Mouse (Mus musculus): Measurements from ENCODE around the gene 3110001I22Rik. TPM values are rescaled to one million over a fixed set of nuclear protein-coding genes. Genes with fewer than 3 reads are reported as not detected.
"Not testable (repeated sequence)": the region's sequence is repeated elsewhere in the genome, so short reads cannot be mapped to it uniquely, and the experiment has no call there.

The 3110001I22Rik gene
- 13.5 and 18.8 TPM in 2 replicates for total RNA-seq (2017)

DNA sequence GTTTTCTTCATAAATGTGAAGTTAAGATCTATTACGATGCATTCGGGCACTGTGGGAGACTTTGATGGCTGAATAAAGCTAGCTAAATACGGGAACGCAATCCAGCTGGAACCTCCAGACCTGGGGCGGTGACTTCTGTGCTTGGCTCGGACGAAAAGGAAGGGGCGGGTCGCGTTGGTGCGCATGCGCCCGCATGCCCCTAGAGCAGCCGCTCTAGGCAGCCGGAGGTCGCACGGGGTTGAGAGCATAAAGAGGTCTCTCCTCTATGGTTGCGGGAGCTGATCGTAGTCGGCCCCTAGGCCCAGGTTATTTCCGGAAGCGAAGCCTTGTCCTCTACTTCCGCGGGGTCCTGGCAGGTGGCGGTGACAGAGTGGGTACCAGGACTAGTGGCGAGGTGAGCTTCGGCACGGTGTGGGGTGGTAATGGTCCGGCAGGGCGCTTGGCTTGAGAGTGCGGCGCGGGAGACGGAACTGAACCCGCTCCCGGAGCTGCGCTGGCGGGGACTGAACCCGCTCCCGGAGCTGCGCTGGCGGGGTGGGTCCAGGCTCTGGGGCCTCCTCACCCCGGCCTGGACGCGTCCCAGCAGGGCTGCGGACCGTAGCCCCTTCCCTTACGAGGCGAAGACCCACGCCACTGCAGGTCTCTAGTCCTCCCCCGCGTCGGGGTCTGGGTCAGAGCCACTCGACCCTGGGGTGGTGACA lies at the start of gene 3110001I22Rik, which contains the start of gene Bfar:
TSS of gene 3110001I22Rik (plus strand) at position 245 of the 701 bp plus-strand sequence.
TSS of gene Bfar (plus strand) at position 174 of the 701 bp plus-strand sequence.
- peak; percentile 73 to 74 for ATAC-seq (replicated peaks in 1 of 2; ENCODE audit: insufficient read depth in 1 of 2, low FRiP score in 2 of 2, low TSS enrichment in 1 of 2, low read depth in 1 of 2, poor library complexity in 2 of 2, severe bottlenecking in 2 of 2)

DNA sequence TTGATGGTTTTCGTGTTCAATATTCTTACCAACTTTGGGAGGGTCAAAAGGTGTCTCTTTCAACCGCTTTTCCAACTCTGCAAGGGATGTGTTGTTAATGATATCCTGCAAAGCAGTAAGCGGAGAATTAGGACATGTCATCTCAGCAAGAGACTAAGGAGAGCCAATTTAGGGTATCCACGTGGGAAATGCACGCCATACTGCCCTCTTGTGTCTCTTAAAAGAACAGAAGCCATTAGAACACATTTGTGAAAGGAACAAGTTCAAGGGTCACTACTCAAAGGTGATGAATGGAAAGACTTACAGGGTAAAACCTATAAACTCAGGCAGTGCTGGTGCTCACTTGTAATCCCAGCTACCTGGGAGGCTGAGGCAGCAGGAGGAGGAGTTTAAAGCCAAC lies 43.4 kb upstream of the 3110001I22Rik start:
- no peak for ATAC-seq (replicated peaks in 1 of 2; ENCODE audit: insufficient read depth in 1 of 2, low FRiP score in 2 of 2, low TSS enrichment in 1 of 2, low read depth in 1 of 2, poor library complexity in 2 of 2, severe bottlenecking in 2 of 2)

DNA sequence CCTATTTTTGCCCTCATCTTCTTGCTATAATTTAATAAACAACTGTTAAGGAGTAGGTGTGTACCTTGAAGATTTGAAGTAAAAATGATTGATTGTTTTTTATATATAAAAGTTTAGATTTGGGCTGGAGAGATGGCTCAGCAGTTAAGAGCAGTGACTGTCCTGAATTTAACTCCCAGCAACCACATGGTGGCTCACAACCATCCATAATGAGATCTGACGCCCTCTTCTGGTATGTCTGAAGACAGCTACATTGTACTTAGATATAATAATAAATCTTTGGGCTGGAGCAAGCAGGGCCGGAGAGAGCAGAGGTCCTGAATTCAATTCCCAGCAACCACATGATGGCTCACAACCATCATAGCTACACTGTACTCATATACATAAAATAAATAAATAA lies 33.5 kb upstream of the 3110001I22Rik start:
- ATAC-seq (replicated peaks in 1 of 2; ENCODE audit: insufficient read depth in 1 of 2, low FRiP score in 2 of 2, low TSS enrichment in 1 of 2, low read depth in 1 of 2, poor library complexity in 2 of 2, severe bottlenecking in 2 of 2): not testable (repeated sequence)

DNA sequence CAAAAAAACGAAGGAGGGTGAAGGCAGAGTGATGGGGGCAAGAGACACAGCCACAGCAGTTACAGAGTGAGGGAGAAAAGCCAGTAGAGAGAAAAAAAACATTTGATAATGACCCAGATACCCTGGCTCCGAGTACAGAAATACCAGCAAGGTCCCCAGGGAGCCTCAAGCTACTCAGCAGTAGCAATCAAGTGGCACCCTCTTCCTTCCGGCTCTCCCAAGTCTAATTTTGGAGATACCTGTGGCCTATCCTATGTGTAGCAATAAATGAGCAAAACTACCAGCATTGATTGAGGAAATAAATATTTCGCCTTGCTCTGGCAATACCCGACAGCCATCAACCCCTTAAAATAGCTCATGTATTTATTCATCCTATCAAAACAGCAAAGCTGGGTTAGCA lies 32.2 kb upstream of the 3110001I22Rik start:
- no peak for ATAC-seq (replicated peaks in 1 of 2; ENCODE audit: insufficient read depth in 1 of 2, low FRiP score in 2 of 2, low TSS enrichment in 1 of 2, low read depth in 1 of 2, poor library complexity in 2 of 2, severe bottlenecking in 2 of 2)

DNA sequence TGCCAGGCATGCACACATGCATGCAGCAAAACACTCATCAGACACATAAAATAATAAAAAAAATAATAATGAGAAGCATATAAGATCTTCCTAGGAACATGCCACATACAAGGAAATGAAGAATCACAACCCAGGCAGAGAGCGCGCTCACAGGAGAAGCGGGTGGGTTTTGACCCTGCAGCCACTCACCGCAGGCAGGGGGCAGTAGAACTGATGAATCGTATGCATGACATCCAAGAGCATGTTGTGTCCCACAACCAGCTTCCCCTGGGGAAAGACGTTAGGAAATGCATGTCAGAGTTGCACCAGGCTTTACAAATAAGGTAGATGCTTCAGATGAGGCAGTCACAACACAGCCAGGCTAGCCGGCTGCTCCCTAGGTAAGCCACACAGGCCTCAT lies 31.7 kb upstream of the 3110001I22Rik start:
- ATAC-seq (replicated peaks in 1 of 2; ENCODE audit: insufficient read depth in 1 of 2, low FRiP score in 2 of 2, low TSS enrichment in 1 of 2, low read depth in 1 of 2, poor library complexity in 2 of 2, severe bottlenecking in 2 of 2): no peak

DNA sequence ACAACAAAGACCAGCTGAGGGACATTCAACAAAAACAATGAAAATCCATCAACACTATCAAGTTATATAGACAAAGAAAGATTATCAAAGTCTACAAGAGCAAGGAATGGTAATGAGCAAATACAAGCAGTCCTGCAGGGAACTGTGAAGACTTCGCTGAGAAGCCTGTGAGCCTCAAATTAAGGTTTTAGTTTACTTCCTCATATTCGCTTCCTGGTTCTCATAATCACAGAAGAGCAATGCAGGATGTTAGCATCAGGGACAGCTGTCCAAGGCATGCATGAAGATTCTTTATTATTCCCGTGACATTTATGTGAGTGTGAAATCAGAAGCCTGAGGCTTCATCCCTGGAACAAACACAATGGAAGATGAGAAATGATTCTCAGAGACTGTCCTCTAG lies 27.3 kb upstream of the 3110001I22Rik start:
- peak in 1 of 2 experiments; percentile 42; a peak in 1 of 4 replicates for ATAC-seq (replicated peaks in 1 of 2; ENCODE audit: insufficient read depth in 1 of 2, low FRiP score in 2 of 2, low TSS enrichment in 1 of 2, low read depth in 1 of 2, poor library complexity in 2 of 2, severe bottlenecking in 2 of 2)

DNA sequence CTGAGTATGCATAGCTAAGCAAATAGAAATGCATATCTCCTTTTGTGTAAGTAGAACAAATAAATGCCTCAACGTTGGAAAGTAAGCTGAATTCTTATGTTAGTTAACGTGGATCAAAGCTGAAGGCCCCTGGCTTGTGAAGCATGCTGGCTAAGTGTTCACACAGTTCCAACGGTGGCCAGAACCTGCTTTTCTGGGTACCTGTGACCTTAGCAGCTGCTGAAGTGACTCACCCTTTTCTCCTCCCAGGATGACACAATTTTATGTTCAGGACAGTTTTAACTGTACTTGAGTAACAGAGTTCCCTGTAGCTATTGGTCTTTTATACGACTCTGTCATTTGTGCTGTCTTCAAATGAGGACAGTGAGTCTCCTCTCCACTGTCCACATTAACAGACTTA lies 25.8 kb upstream of the 3110001I22Rik start:
- ATAC-seq (replicated peaks in 1 of 2; ENCODE audit: insufficient read depth in 1 of 2, low FRiP score in 2 of 2, low TSS enrichment in 1 of 2, low read depth in 1 of 2, poor library complexity in 2 of 2, severe bottlenecking in 2 of 2): no peak

DNA sequence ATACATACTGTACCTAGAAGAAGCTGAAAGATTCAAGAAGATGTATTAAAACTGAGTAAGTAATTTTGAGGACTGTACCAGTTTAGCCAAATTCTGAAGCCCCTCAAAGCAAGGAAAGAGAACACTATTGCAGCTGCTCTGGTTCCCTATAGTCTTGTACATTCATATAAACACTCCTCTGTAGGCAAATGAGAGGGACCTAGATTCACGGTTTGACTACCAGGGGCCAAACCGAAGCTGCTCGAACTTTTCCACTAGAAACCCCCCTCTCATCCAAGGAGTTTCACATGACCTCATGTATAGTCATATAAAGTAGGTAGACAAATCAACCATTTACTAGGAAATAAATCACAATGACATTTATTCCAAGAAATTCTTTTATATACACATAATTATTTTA lies 12.8 kb upstream of the 3110001I22Rik start:
- ATAC-seq (replicated peaks in 1 of 2; ENCODE audit: insufficient read depth in 1 of 2, low FRiP score in 2 of 2, low TSS enrichment in 1 of 2, low read depth in 1 of 2, poor library complexity in 2 of 2, severe bottlenecking in 2 of 2): no peak

DNA sequence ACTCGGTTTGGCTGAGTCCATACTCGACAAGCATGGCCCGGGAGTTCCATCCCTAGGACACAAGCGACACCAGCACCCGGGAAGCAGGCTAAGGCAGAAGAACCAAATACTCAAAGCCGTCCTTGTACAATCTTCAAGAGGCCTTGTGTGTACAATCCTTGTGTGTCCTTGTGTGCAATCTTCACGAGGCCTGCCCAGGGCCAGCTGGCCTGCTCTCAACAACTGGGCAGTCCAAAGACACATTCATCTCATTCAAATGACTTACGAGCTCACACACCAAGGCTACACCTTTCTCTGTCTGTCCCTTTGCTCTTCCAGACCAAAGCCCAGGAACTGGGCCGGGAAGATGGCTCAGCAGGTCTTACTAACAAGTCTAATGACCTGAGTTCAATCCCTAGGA lies 11.0 kb upstream of the 3110001I22Rik start:
- no peak for ATAC-seq (replicated peaks in 1 of 2; ENCODE audit: insufficient read depth in 1 of 2, low FRiP score in 2 of 2, low TSS enrichment in 1 of 2, low read depth in 1 of 2, poor library complexity in 2 of 2, severe bottlenecking in 2 of 2)

DNA sequence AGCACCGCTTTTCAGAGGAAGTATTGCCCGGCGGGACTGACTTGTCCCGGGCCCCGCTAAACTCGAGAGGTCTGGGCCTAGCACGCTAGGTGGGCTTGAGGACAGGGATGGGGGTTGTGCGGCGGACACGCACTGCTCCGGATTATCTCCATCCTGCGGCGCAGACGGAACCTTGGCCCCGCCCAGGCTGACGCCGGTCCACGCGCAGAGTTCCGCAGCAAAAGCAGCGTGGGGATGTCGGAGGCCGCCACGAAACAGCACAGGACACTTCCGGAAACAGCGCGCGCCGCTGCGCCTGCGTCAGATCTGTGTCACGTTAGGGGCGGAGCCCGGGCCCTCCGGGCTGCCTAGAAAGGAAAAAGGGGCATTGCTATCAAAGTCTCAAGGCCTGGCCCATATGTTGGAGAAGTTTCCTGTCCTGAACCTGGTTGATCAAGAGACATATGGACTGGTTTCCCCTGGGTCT lies 3.8 kb upstream of the 3110001I22Rik start, which contains the start of gene Parn:
TSS of gene Parn (minus strand) at position 293 of the 466 bp plus-strand sequence.
- peak; percentile 78 to 80 for ATAC-seq (replicated peaks in 1 of 2; ENCODE audit: insufficient read depth in 1 of 2, low FRiP score in 2 of 2, low TSS enrichment in 1 of 2, low read depth in 1 of 2, poor library complexity in 2 of 2, severe bottlenecking in 2 of 2)

DNA sequence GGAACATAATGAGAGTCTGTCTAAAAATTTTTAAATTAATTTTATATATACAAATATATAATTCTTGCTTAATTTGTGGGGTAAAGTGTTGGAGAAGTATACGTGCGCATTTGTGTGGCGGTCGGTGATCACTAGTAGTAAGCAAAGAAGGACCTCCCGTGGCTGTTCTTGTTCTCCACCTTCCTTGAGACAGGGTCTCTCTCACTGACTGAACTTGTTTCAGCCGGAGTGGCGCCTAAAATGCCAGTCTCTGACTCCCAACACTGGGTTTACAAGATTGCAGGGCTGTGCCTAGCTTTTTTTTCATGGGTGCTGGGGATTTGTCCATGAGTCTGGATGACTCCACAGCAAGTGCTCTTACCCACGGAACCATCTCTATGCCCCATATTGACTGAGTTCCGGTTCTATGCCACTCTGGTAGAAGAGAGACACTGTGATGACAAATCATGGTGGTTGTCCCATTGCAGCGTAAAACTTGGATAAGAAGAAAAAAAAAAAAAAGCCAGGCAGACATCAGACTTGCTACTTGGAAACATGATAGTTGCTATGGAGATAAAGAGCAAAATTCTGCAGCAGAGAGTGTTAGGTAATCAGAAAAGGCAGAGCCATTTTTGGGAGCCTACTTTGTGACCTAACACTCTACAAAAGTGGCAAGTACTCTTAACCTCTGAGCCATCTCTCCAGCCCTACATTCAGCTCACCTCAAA lies 3.2 kb upstream of the 3110001I22Rik start:
- no peak for ATAC-seq (replicated peaks in 1 of 2; ENCODE audit: insufficient read depth in 1 of 2, low FRiP score in 2 of 2, low TSS enrichment in 1 of 2, low read depth in 1 of 2, poor library complexity in 2 of 2, severe bottlenecking in 2 of 2)

DNA sequence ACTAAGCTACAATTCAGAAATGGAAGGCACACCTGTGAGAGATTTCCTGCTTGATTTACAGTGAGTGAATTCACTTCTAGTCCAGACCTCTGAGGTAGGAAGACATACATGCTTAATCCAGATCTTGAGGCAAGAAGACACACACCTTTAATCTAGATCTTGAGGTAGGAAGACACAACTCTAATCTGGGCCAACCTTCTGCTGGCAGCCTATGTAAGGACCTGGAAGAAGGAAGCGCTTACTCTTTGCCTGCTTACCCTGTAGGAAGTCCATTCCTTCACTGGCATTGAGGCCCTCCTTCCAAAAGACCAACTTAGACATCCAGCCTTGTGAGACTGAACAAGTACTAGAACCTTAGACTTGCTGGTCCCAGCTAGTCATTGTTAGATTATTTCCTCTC lies 2.4 kb upstream of the 3110001I22Rik start:
- no peak for ATAC-seq (replicated peaks in 1 of 2; ENCODE audit: insufficient read depth in 1 of 2, low FRiP score in 2 of 2, low TSS enrichment in 1 of 2, low read depth in 1 of 2, poor library complexity in 2 of 2, severe bottlenecking in 2 of 2)

DNA sequence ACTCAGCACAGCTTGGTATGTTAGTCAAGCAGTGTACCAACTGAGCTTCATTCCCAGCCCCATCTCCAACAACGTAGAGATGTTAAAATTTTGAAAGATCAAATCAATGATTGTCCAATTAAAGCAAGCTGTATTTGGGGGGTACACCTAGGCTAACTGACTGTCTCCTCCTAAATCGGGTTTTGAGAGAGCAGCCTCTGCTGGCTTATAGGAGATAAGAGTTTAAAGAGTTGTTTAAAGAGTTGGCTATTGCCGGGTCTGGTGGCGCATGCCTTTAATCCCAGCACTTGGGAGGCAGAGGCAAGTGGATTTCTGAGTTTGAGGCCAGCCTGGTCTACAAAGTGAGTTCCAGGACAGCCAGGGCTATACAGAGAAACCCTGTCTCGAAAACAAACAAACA lies 833 bp upstream of the 3110001I22Rik start:
- ATAC-seq (replicated peaks in 1 of 2; ENCODE audit: insufficient read depth in 1 of 2, low FRiP score in 2 of 2, low TSS enrichment in 1 of 2, low read depth in 1 of 2, poor library complexity in 2 of 2, severe bottlenecking in 2 of 2): not testable (repeated sequence)

DNA sequence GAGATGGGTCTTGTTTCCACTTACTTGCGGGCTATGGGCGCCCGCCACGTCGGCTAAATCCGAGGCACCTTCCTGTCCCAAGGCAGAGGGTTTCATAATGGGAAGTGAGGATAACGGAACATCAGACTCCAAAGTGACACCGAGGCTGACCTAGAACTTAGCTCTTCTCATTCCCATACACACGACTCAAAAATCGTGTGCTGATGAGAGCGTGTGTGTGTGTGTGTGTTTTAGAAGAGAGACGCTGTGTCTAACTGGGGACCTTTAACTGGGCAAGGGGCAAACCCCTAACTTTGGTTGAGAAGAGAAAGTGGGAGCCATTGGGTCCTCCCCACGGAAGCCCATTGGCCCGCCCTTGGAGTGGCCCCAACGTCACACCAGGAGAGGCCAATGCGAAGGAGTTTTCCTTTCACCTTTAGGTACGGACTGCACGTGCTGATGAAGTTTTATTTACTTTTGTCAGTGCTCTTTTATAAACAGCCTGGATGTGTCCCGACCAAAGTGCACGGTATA lies 713 bp downstream of the 3110001I22Rik start:
- ATAC-seq (replicated peaks in 1 of 2; ENCODE audit: insufficient read depth in 1 of 2, low FRiP score in 2 of 2, low TSS enrichment in 1 of 2, low read depth in 1 of 2, poor library complexity in 2 of 2, severe bottlenecking in 2 of 2): peak; percentile 75 to 77

DNA sequence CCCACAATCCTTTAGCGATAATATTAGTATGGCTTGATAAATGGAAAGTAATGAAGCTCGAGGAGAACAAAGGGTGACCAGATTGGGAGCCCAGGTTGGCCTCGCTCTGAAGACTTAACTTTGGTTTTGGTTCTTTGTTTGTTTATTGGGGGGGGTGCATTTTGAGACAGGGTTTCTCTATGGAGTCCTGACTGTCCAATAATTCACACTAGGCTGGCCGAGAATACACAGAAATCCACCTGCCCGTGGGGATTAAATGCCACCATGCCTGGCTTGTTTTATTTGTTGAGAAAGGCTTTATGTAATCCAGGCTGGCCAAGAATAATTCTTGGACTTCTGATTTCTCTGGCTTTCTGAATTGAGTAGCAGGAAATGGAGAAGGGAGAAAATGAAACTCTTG lies 1.4 kb downstream of the 3110001I22Rik start:
- ATAC-seq (replicated peaks in 1 of 2; ENCODE audit: insufficient read depth in 1 of 2, low FRiP score in 2 of 2, low TSS enrichment in 1 of 2, low read depth in 1 of 2, poor library complexity in 2 of 2, severe bottlenecking in 2 of 2): no peak

DNA sequence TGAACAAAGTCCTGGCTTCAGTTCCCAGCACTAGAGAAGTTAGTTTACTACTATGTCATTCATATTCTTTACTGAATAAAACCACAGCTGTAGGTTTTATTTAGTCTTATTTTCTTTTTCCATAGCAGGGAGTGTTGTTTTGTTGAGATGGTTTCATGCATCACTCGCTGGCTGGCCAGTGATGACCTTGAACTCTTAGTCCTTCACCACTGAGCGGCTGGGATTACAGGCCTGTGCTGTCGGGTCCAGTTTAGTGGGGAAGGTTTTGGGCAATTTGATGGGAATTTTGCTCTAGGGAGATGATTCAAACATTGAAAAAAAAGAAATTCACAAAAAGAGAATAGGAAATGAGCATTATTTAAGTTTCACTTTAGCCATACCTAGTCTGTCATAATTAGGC lies 2.8 kb downstream of the 3110001I22Rik start:
- ATAC-seq (replicated peaks in 1 of 2; ENCODE audit: insufficient read depth in 1 of 2, low FRiP score in 2 of 2, low TSS enrichment in 1 of 2, low read depth in 1 of 2, poor library complexity in 2 of 2, severe bottlenecking in 2 of 2): no peak

DNA sequence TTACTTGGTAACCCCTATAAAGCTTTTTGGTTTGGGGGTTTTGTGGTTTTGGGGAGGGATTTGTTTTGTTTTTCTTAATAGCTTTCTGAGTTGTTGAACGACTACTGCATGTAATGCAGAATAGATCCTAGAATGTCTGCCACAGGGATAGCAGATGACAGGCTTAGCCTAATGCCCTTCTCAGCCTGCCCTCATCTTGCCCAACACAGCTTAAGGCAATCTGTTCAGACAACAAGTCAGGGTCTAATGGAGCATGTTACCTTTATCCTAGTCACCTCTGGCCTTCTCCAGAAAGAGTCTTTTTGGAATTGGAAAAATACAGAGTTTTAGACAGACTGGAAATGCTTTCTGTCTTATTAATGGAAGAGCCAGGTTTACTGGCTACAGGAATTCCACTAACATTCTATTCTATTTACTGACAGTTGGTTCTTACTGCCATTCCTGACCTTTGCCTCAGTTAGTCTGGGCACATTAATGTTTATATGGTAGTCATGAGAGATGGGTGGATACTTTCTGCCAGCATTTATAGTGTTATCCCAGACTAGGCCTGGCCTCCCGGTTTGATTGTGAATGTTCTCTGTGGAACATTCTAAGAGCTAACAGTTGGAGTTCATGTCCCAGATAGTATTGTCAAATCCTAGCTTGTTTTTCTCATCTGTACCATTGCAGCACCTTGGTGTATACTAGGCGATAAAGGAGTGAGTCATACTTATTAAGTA lies 7.0 kb downstream of the 3110001I22Rik start:
- ATAC-seq (replicated peaks in 1 of 2; ENCODE audit: insufficient read depth in 1 of 2, low FRiP score in 2 of 2, low TSS enrichment in 1 of 2, low read depth in 1 of 2, poor library complexity in 2 of 2, severe bottlenecking in 2 of 2): no peak

DNA sequence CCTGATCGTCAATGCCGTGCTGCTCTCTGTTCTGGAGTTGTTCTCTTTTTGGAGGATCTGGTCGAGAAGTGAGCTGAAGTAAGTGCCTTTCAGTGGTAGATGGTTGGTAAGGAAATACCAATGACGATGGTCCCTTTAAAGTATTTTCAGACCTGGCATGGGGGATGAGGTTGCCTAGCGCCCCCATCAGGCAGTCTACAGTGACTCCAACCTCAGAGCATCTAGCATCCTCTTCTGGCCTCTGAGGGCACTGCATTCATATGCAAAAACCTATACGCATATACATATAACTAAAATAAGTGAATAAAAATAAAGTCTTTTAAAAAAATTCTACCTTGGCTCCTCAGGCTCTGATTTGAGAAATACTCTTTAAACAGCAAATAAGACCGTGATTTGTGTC lies 27.3 kb downstream of the 3110001I22Rik start:
- no peak for ATAC-seq (replicated peaks in 1 of 2; ENCODE audit: insufficient read depth in 1 of 2, low FRiP score in 2 of 2, low TSS enrichment in 1 of 2, low read depth in 1 of 2, poor library complexity in 2 of 2, severe bottlenecking in 2 of 2)

Data from hematopoietic stem cell, adult 5-6 weeks (primary cell).